Mouse (Mus musculus) ES-E14 (cell line): Measurements from ENCODE around the gene Prickle2.

Source experiments
- CHD2 ChIP-seq: IDR thresholded peaks from 2 replicates; pipeline ENCODE4 v1.6.1; 2014; ENCODE audit warnings: mild to moderate bottlenecking, low read depth, low read length, inconsistent platforms
- HCFC1 ChIP-seq: IDR thresholded peaks from 2 replicates; pipeline ENCODE4 v1.6.1; 2012; ENCODE audit warnings: low read length, inconsistent platforms, borderline replicate concordance; ENCODE audit not compliant: insufficient read depth
- MAFK ChIP-seq: IDR thresholded peaks from 2 replicates; pipeline ENCODE4 v1.6.1; 2014; ENCODE audit warnings: mild to moderate bottlenecking, low read depth, low read length, inconsistent platforms; ENCODE audit not compliant: insufficient read depth
- ZC3H11A ChIP-seq: IDR thresholded peaks from 2 replicates; pipeline ENCODE4 v1.6.1; 2012; ENCODE audit warnings: low read depth, mild to moderate bottlenecking, inconsistent platforms, low read length, borderline replicate concordance
- ZNF384 ChIP-seq: IDR thresholded peaks from 2 replicates; pipeline ENCODE4 v1.6.1; 2012; ENCODE audit warnings: low read depth, low read length, inconsistent platforms

GRCm38 (mm10) chr6:92390321-92390720 is 315.6 kb downstream of the Prickle2 start:
- no peak for TF ChIP-seq MAFK
- no peak for TF ChIP-seq ZC3H11A
- no peak for TF ChIP-seq ZNF384
- no peak for TF ChIP-seq CHD2
- TF ChIP-seq HCFC1 = no peak
